Mouse (Mus musculus): ENCODE results near the gene Cyp2b23. TPM values are rescaled to one million over a fixed set of nuclear protein-coding genes. Genes with fewer than 3 reads are reported as not detected.

Gene Cyp2b23
- not detected in 2 replicates for polyA plus RNA-seq (2012; rRNA removed)

DNA sequence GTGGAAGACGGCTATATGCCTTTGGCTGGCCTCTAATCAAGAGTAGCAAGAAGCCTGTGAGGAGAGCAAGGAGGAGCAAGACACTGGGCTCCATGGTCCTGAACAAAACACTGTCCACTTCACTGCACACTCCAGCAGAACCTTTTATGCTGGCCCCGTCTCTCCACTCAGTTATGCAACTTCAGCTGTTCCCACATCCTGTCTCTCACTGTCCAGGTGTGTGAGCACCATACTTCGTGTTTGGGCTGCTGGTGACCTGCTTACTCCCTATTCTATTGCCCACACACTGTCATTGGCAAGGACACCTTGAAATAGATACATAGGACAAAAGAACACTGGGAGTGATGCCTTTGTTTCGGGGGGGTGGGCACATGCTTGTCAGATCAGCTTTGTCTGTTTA, at the start of gene Cyp2b23:
Cyp2b23 (minus strand) TSS at position 101 of the 400 bp plus-strand sequence.

DNA sequence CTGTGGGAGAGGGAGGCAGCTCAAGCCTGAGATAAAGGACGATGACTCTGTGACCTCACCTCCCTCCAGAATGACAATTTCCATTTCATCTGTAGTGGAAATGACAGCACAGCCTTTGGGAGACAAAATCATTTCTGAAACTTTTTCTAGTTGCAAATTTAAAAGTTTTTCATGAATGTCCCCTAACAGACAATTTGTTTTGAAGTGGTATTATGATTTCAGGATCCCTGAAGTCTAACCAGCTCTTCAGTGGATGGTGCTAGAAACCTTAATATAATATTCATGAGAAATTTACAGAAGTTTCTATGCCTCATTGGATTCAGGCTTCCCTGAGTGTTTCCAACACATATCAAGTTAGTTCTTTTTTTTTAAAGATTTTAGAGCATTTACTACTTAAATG, 67.9 kb downstream of the Cyp2b23 start, which contains the start of gene Vmn1r185:
Vmn1r185 (minus strand) TSS at position 101 of the 400 bp plus-strand sequence.

Other genes starting within 250 kb of the Cyp2b23 start
- gene Nlrp9a, start 151.4 kb downstream of the Cyp2b23 start, polyA plus RNA-seq (2012; rRNA removed), result not detected in 2 replicates
- gene Vmn1r185, start 68.0 kb downstream of the Cyp2b23 start, polyA plus RNA-seq (2012; rRNA removed), result not detected in 2 replicates
- gene Cyp2b19, start 70.7 kb upstream of the Cyp2b23 start, polyA plus RNA-seq (2012; rRNA removed), result not detected in 2 replicates
- not detected in 2 replicates for gene Cyp2g1, start 122.5 kb upstream of the Cyp2b23 start, polyA plus RNA-seq (2012; rRNA removed)
- gene Cyp2a5, start 148.9 kb upstream of the Cyp2b23 start, polyA plus RNA-seq (2012; rRNA removed), result not detected in 2 replicates